Mouse (Mus musculus) neural tube, embryonic 14.5 days (tissue): ENCODE measurements at regions not wholly inside any gene's neighbourhood (a gene's known extent, or its start where the extent isn't known, plus 50 kb on each side); places are given as distances from the start of the nearest gene placed in this dataset.

ENCODE experiments used
- ATAC-seq: fragments of 200-750 bp; cut with Nextera tagmentation; 2 replicates; pipeline ENCODE4 v1.8.0; 2017; ENCODE audit warnings: low read depth, mild to moderate bottlenecking, moderate TSS enrichment, moderate library complexity
- H3K27ac ChIP-seq: fragments of 300-500 bp; sonication (generic); 2 replicates; pipeline ENCODE4 v1.5.1; 2014; ENCODE audit warnings: low read depth, mild to moderate bottlenecking, control low read depth, low read length, moderate library complexity, mixed read lengths
- H3K27me3 ChIP-seq: fragments of 300-500 bp; sonication (generic); 2 replicates; pipeline ENCODE4 v1.6.1; 2014; ENCODE audit warnings: low read length; ENCODE audit not compliant: control insufficient read depth, insufficient read depth
- H3K36me3 ChIP-seq: fragments of 300-500 bp; sonication (generic); 2 replicates; pipeline ENCODE4 v1.6.1; 2014; ENCODE audit warnings: low read length, mixed read lengths; ENCODE audit not compliant: control insufficient read depth, insufficient read depth
- H3K4me1 ChIP-seq: fragments of 300-500 bp; sonication (generic); 2 replicates; pipeline ENCODE4 v1.6.1; 2014; ENCODE audit warnings: low read length; ENCODE audit not compliant: control insufficient read depth, insufficient read depth
- H3K4me2 ChIP-seq: fragments of 300-500 bp; sonication (generic); 2 replicates; pipeline ENCODE4 v1.6.1; 2014; ENCODE audit warnings: mild to moderate bottlenecking, low read depth, low read length, control low read depth
- H3K4me3 ChIP-seq: fragments of 300-500 bp; sonication (generic); 2 replicates; pipeline ENCODE4 v1.5.1; 2014; ENCODE audit warnings: low read depth, low read length, control low read depth, mixed read lengths
- H3K9ac ChIP-seq: fragments of 300-500 bp; sonication (generic); replicated peaks from 2 replicates; pipeline ENCODE4 v1.6.1; 2014; ENCODE audit warnings: low read depth, mild to moderate bottlenecking, control low read depth, low read length, mixed read lengths
- H3K9me3 ChIP-seq: fragments of 300-500 bp; sonication (generic); 2 replicates; pipeline ENCODE4 v1.6.1; 2016; ENCODE audit warnings: low read length; ENCODE audit not compliant: control insufficient read depth
- WGBS: fragments of 180-500 bp; shearing (Covaris S2); extraction: QIAGEN DNeasy Blood & Tissue Kit; methylation state at CpG from one replicate; pipeline ENCODE4 v1.1.7; 2014; 5-methylcytosine and 5-hydroxymethylcytosine counted together

DNA sequence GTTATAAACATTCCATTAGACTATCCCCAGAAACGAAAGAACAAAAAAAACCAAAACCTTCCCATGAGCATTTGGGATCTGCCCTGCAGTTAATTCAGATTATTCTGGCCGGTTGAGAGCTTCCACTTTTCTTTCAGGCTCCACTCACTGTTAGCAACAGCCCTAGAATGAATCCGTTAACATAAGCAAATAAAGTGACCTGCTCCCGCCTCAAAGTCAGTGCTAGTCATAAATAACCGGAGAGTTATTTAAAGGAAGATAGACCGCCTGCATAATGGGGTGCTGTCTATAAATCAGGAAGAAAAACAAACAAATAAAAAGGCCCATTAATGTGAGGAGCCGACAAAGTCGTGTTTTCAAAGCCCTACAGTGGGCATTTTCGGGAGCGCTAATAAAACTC, 103.3 kb downstream of the Tbx4 start:
- Histone ChIP-seq H3K27ac (no peak overlapping the region), H3K36me3 (no peaks in the 10 kb centered on the region), H3K9ac (no peak overlapping the region), H3K9me3 (no peaks in the 10 kb centered on the region), H3K27me3 (no peaks in the 10 kb centered on the region; the same call in 1 of the 2 replicates), H3K4me2 (peak overlapping the region; percentile 32), H3K4me1 (0 out of 2 replicates have a peak, but pooled peaks cover 2% of the 10 kb centered on the region), H3K4me3 (no peak overlapping the region)
- 1% methylated on average over 10 of the region's 10 CpGs for WGBS
- no peak for ATAC-seq

DNA sequence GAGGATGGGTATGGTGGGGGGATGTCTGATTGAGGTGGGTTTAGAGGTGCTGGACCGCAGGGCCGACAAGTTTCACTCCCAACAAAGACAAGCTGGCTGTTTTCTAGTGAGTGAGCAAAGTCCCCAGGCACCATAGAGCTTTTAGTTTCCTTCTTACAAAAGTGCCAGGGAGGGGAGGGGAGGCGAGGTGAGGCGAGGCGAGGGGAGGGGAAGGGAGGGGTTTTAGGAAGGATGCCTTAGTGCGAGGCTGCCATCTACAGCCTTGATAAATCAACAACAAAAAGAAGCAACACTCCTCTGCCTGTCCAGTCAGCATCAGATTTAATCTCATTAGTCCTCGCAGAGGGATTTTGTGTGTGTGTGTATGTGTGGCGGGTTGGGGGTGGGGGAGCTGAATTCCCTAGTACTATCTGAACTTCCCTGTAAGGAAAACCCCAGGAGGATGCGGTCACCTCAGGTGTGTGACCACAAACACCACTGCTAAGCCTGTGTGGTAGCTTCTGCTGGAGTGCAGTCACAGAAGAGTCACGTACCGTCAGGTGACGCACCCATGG, 103.8 kb downstream of the Tbx4 start:
- Histone ChIP-seq H3K4me3 (no peak overlapping the region), H3K9ac (no peak overlapping the region; the same call in 1 of the 2 replicates), H3K9me3 (no peaks in the 10 kb centered on the region), H3K4me2 (peak overlapping the region; percentile 32), H3K27ac (no peak overlapping the region), H3K36me3 (no peaks in the 10 kb centered on the region), H3K27me3 (no peaks in the 10 kb centered on the region; the same call in 1 of the 2 replicates), H3K4me1 (peaks cover 2% of the 10 kb centered on the region; the same call in 1 of the 2 replicates)
- WGBS: 9% methylated on average over 12 of the region's 12 CpGs
- ATAC-seq: peak; percentile 38; the same call in 1 of the 2 replicates

DNA sequence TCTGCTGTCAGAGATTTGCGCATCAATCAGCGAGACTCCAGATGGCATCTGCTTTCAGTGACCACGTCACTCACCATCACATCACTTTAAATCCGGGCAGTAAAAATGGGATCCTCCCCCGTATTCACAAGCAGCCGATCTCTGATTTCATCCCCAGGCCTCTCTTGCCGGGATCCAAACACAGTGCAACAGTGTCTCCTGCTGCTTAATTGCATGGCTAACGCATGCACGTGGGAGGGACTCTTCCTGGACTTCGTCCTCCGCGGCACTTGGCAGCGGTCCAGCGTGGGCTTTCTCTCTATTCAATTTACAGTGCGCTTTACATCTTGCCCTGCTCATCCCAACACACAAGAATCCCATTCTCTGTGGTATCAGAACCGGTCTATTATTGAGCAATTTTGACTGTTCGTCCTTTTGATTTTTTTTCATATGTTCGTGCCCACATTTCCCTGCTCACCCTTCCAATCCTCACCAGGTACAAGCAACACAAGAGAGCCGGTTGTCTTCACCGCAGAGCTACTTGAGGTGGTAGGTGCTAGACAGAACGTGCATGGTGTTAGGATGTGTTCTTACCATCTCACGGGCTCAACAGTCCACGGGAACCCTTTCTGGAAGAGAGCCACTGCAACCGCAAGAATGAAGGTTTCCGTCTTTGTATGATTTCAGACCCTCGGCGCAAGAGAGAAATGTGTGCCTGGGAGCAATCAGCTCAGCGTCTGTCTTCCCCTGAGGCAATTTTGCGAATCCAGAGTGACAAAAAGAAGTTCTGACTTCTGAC, 109.3 kb downstream of the Tbx4 start:
- WGBS: 23% methylated on average over 29 of the region's 29 CpGs
- 0 out of 2 replicates have a peak overlapping the region, but pooled peaks have one; percentile 18 for H3K9ac ChIP-seq

DNA sequence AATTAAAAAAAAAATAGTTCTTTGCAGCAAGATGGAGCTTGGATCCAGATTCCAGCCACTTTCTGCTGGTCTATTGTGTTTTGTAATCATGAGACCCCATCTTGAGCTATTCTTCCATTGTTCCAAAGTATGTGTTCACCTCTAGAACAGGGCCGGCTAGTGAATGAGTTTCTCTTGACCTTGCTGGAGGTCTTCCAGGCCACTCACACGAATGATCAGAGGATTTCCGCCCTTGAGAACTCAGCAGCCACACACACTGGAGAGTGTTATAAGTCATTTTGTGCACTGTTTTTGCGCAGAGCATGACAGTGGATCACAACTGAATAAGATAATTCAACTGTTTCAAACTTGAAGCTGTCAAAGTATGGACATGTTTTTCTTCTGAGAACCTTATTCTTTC, 110.5 kb downstream of the Tbx4 start:
- Histone ChIP-seq H3K4me3 (no peak overlapping the region), H3K4me1 (no peaks in the 10 kb centered on the region; the same call in 1 of the 2 replicates), H3K27me3 (no peaks in the 10 kb centered on the region), H3K9ac (no peak overlapping the region), H3K4me2 (no peak overlapping the region), H3K9me3 (no peaks in the 10 kb centered on the region), H3K27ac (no peak overlapping the region), H3K36me3 (no peaks in the 10 kb centered on the region)
- ATAC-seq: no peak
- WGBS: 74% methylated on average over 4 of the region's 4 CpGs

More for the DNA sequence above, 109.3 kb downstream of the Tbx4 start:
- Histone ChIP-seq H3K4me1 (no peaks in the 10 kb centered on the region; the same call in 1 of the 2 replicates), H3K9me3 (no peaks in the 10 kb centered on the region), H3K27me3 (no peaks in the 10 kb centered on the region; the same call in 1 of the 2 replicates), H3K36me3 (no peaks in the 10 kb centered on the region), H3K27ac (no peak overlapping the region), H3K4me3 (peak overlapping the region; percentile 12; the same call in 1 of the 2 replicates), H3K4me2 (peak overlapping the region; percentile 43)
- 0 out of 2 replicates have a peak, but pooled peaks have one; percentile 38 for ATAC-seq

DNA sequence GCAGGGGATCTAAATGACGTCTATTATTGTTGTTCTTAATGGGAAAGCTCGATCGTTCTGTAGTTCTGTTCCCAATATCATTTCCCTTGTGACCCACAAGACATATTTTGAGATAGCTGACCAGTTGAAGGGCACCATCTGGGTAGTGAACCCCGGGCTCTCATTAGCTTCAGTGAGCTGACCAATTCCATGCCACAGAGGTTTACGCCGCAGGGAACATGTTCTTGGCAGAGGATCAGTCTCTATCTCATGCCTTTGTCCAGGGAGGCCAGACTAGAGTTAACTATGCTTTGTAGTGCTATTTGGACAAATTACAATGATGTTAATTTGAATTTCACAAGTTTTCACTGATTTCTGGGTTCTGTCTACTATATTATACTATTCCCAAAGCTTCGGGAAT, 117.1 kb downstream of the Tbx4 start:
- H3K4me1 ChIP-seq: no peaks in the 10 kb centered on the region
- no peak overlapping the region for H3K4me3 ChIP-seq
- H3K9ac ChIP-seq: no peak overlapping the region
- H3K9me3 ChIP-seq: no peaks in the 10 kb centered on the region
- no peaks in the 10 kb centered on the region for H3K36me3 ChIP-seq
- no peak overlapping the region for H3K4me2 ChIP-seq
- 80% methylated on average over 7 of the region's 7 CpGs for WGBS
- ATAC-seq: no peak
- H3K27ac ChIP-seq: no peak overlapping the region
- H3K27me3 ChIP-seq: no peaks in the 10 kb centered on the region

DNA sequence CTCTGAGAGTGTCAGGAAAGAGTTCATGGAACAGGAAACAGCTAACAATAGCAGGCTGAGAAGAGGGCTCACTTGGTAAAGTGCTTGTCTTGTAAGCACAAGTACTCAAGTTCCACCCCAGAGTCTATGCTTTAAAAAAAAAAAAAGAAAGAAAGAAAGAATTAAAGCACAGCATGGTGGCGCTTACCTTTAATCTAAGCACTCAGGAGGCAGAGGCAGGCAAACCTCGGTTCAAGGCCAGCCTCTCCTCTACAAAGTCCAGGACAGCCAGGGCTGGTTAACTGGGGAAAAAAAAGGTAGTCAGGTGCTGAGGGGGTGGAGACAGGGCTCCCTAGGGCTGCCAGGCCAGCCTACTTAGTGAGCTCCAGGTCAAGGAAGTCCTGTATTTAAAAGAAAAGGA, 119.1 kb downstream of the Tbx4 start:
- H3K4me2 ChIP-seq: no peak overlapping the region
- H3K9me3 ChIP-seq: no peaks in the 10 kb centered on the region
- H3K9ac ChIP-seq: no peak overlapping the region
- ATAC-seq: no peak
- H3K27me3 ChIP-seq: no peaks in the 10 kb centered on the region
- no peak overlapping the region for H3K27ac ChIP-seq
- no peak overlapping the region for H3K4me3 ChIP-seq
- 85% methylated on average over 2 of the region's 2 CpGs for WGBS
- no peaks in the 10 kb centered on the region for H3K4me1 ChIP-seq
- no peaks in the 10 kb centered on the region for H3K36me3 ChIP-seq

DNA sequence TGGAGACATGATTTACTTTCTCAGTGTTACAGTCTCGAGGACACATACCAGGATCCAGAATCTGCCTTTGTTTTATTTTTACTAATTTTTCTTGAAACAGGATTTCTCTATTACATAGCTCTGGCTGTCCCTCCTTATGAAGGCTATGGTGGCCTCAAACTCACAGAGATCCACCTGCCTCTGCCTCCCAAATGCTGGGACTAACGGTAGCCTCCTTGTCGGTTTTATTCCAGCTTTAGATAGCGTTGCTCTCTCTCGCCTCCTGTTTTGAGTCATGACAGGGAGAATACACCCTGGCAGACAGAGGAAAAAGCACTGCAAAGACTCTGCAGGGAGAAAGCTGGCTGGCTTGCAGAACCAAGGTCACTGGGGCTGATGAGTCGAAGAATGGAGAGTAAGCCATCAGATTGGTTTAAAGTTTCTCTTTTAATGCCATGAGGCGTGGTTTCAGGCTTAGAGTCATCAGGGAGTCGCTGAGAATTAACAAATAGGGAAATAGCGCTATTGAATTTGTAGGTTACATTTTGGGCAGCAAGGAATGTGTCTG, 119.8 kb downstream of the Tbx4 start:
- H3K4me1 ChIP-seq: no peaks in the 10 kb centered on the region
- no peak overlapping the region for H3K9ac ChIP-seq
- ATAC-seq: no peak
- H3K4me2 ChIP-seq: no peak overlapping the region
- no peak overlapping the region for H3K27ac ChIP-seq
- no peaks in the 10 kb centered on the region for H3K9me3 ChIP-seq
- no peaks in the 10 kb centered on the region for H3K36me3 ChIP-seq
- no peak overlapping the region for H3K4me3 ChIP-seq
- no peaks in the 10 kb centered on the region for H3K27me3 ChIP-seq
- WGBS: 90% methylated on average over 9 of the region's 9 CpGs

DNA sequence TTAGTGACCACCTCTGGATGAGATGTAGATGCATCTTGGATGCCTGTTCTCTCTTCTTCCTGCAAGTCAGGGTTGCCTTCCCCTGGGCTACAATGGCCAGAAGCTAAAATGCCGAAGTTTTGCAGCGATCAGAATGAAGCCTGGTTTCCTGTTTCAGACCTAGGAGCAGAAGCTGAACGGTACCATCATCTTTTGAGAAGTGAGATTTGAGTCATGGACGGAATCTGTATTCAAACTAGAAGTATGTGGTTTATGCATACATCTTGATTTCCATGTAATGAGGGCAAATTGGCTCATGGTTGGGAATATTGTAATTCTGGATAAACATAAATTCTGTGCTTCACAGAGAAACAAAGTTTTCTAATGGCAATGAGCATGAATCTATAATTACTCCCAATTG, 120.6 kb downstream of the Tbx4 start:
- ATAC-seq: no peak
- no peaks in the 10 kb centered on the region for H3K27me3 ChIP-seq

More for the DNA sequence above, 120.6 kb downstream of the Tbx4 start:
- 84% methylated on average over 4 of the region's 4 CpGs for WGBS
- Histone ChIP-seq H3K4me2 (no peak overlapping the region), H3K27ac (no peak overlapping the region), H3K36me3 (no peaks in the 10 kb centered on the region), H3K4me1 (no peaks in the 10 kb centered on the region), H3K4me3 (no peak overlapping the region), H3K9ac (no peak overlapping the region), H3K9me3 (no peaks in the 10 kb centered on the region)
